Mouse (Mus musculus) liver, embryonic 15.5 days (tissue): ENCODE measurements around the gene Atp5b. TPM values are rescaled to one million over a fixed set of nuclear protein-coding genes. Genes with fewer than 3 reads are reported as not detected.
"Not testable (repeated sequence)": the region's sequence is repeated elsewhere in the genome, so short reads cannot be mapped to it uniquely, and the experiment has no call there.

Source experiments
- ATAC-seq: fragments of 200-750 bp; cut with Nextera tagmentation; 2 replicates; pipeline ENCODE4 v1.8.0; 2017; ENCODE audit warnings: moderate number of reproducible peaks, mild to moderate bottlenecking, moderate library complexity; ENCODE audit not compliant: insufficient read depth
- H3K27ac ChIP-seq: fragments of 300-500 bp; sonication (generic); replicated peaks from 2 replicates; pipeline ENCODE4 v1.5.1; 2015; ENCODE audit warnings: mild to moderate bottlenecking, inconsistent platforms
- H3K27me3 ChIP-seq: fragments of 300-500 bp; sonication (generic); 2 replicates; pipeline ENCODE4 v1.6.1; 2015; ENCODE audit warnings: mild to moderate bottlenecking, inconsistent platforms
- H3K36me3 ChIP-seq: fragments of 300-500 bp; sonication (generic); replicated peaks from 2 replicates; pipeline ENCODE4 v1.6.1; 2015; ENCODE audit warnings: moderate library complexity, mild to moderate bottlenecking, inconsistent platforms
- H3K4me1 ChIP-seq: fragments of 300-500 bp; sonication (generic); replicated peaks from 2 replicates; pipeline ENCODE4 v1.6.1; 2015; ENCODE audit warnings: inconsistent platforms
- H3K4me2 ChIP-seq: fragments of 300-500 bp; sonication (generic); 2 replicates; pipeline ENCODE4 v1.6.1; 2015; ENCODE audit warnings: moderate library complexity, mild to moderate bottlenecking, inconsistent platforms
- H3K4me3 ChIP-seq: fragments of 300-500 bp; sonication (generic); replicated peaks from 2 replicates; pipeline ENCODE4 v1.5.1; 2015; ENCODE audit warnings: mild to moderate bottlenecking, inconsistent platforms
- H3K9ac ChIP-seq: fragments of 300-500 bp; sonication (generic); 2 replicates; pipeline ENCODE4 v1.6.1; 2015; ENCODE audit warnings: moderate library complexity, mild to moderate bottlenecking, inconsistent platforms
- H3K9me3 ChIP-seq: fragments of 300-500 bp; sonication (generic); replicated peaks from 2 replicates; pipeline ENCODE4 v1.6.1; 2016; ENCODE audit warnings: inconsistent platforms
- WGBS: fragments of 180-500 bp; shearing (Covaris S2); methylation state at CpG from one replicate; pipeline ENCODE4 v1.1.7; 2015; ENCODE audit warnings: mixed read lengths; ENCODE audit not compliant: insufficient replicate concordance; 5-methylcytosine and 5-hydroxymethylcytosine counted together
- polyA plus RNA-seq: library from polyadenylated mRNA; unstranded; fragments of >200 nt; fragmentation: Nextera tagmentation; extraction: Ambion mirVana; gene quantifications from 2 replicates; pipeline ENCODE4 v1.2.1, GENCODE M21; 2015

Atp5b gene
- polyA plus RNA-seq, 1 experiment from 2014 or later: 1,834 TPM

DNA sequence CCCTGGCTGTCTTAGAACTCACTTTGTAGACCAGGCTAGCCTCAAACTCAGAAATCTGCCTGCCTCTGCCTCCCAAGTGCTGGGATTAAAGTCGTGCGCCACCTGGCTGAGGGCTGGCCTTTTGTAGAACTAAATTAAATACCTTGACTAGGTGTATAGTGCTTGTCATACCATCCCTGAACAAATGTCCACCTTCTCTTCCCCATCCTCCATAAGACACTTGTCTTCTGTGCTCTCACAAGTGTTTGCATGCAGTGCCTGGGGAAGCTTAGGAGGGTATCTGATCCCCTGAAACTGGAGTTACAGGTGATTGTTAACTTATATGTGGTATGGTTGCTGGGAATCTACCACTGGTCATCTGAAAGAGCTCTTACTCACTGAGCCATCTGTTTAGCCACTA lies 32.7 kb upstream of the Atp5b start:
- no peaks in the 10 kb centered on the region for H3K9me3 ChIP-seq
- H3K36me3 ChIP-seq: peaks cover 62% of the 10 kb centered on the region
- H3K4me3 ChIP-seq: no peak overlapping the region
- no peak overlapping the region for H3K4me2 ChIP-seq
- ATAC-seq: no peak
- WGBS: 80% methylated on average over 2 of the region's 2 CpGs
- no peak overlapping the region for H3K9ac ChIP-seq
- H3K4me1 ChIP-seq: peaks cover 3% of the 10 kb centered on the region; the same call in 1 of the 2 replicates
- H3K27me3 ChIP-seq: no peaks in the 10 kb centered on the region
- no peak overlapping the region for H3K27ac ChIP-seq

DNA sequence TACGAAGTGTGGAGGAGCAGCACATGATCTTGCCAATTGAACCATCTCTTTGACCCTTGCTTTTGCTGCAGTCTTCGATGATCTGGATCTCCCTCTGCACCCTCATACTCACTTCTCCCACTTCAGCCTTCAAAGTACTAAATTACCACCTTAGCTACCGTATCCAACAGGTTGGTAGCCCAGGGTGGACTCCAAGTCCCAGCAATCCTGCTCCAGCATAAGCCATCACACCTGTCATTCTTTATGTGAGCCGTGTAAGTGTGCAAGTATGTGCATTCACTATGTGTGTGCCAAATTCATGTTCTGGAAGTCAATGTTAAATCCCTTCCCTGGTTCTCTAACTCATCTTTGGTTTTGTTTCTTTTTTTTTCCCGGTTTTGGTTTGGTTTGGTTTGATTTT lies 31.5 kb upstream of the Atp5b start:
- ATAC-seq: no peak
- Histone ChIP-seq H3K27me3 (no peaks in the 10 kb centered on the region), H3K9ac (no peak overlapping the region), H3K27ac (no peak overlapping the region), H3K4me3 (no peak overlapping the region), H3K4me1 (no peaks in the 10 kb centered on the region), H3K36me3 (peaks cover 50% of the 10 kb centered on the region), H3K4me2 (no peak overlapping the region), H3K9me3 (no peaks in the 10 kb centered on the region)
- WGBS: 88% methylated on average over 5 of the region's 5 CpGs

DNA sequence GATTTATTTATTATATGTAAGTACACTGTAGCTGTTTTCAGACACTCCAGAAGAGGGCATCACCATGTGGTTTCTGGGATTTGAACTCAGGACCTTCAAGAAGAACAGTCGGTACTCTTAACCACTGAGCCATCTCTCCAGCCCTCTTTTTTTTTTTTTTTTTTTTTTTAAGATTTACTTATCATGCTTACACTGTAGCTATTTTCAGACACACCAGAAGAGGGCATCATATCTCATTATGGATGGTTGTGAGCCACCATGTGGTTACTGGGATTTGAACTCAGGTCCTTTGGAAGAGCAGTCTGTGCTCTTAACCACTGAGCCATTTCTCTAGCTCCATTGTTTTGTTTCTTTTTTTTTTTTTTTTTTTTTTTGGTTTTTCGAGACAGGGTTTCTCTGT lies 30.9 kb upstream of the Atp5b start:
- not testable (repeated sequence) for H3K27me3 ChIP-seq, H3K4me3 ChIP-seq, H3K9ac ChIP-seq, H3K27ac ChIP-seq, H3K9me3 ChIP-seq, H3K4me1 ChIP-seq, ATAC-seq, H3K4me2 ChIP-seq
- 67% methylated on average over 1 of the region's 2 CpGs for WGBS
- H3K36me3 ChIP-seq: peaks cover 44% of the 10 kb centered on the region

- Histone ChIP-seq H3K9me3 (no peaks in the 10 kb centered on the region), H3K27ac (no peak overlapping the region), H3K27me3 (no peaks in the 10 kb centered on the region), H3K36me3 (peaks cover 35% of the 10 kb centered on the region), H3K4me3 (no peak overlapping the region), H3K4me2 (no peak overlapping the region), H3K9ac (no peak overlapping the region), H3K4me1 (peaks cover 7% of the 10 kb centered on the region)
- ATAC-seq: no peak
- WGBS: 88% methylated on average over 8 of the region's 8 CpGs
Observed at GRCm38 (mm10) chr10:128053001-128053400, 30.1 kb upstream of the Atp5b start.

DNA sequence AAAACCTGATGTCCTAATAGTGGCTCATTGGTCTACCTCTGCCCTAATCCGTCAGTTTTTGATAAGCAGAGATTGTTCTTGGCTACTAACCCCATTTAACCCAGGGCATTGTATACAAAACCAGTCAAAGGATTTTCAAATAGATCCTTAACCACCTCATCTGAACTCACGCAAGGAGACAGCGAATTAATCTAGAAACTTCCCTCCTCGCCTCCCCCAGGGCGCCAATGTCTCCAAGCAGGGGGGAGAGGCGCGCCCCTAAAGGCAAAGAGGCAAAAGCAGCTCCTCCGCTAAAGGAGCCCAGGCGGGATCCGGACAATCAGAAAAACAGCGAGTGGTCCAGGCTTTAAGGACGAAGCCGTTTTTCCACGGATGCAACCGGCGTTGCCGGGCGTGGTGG lies 24.9 kb upstream of the Atp5b start:
- Histone ChIP-seq H3K9ac (peak overlapping the region; percentile 98), H3K27ac (peak overlapping the region; percentile 99), H3K4me1 (peaks cover 42% of the 10 kb centered on the region), H3K4me3 (peak overlapping the region; percentile 98), H3K9me3 (no peaks in the 10 kb centered on the region), H3K4me2 (peak overlapping the region; percentile 97), H3K36me3 (peaks cover 10% of the 10 kb centered on the region; the same call in 1 of the 2 replicates), H3K27me3 (no peaks in the 10 kb centered on the region)
- WGBS: under 1% methylated on average over 18 of the region's 18 CpGs
- ATAC-seq: no peak

DNA sequence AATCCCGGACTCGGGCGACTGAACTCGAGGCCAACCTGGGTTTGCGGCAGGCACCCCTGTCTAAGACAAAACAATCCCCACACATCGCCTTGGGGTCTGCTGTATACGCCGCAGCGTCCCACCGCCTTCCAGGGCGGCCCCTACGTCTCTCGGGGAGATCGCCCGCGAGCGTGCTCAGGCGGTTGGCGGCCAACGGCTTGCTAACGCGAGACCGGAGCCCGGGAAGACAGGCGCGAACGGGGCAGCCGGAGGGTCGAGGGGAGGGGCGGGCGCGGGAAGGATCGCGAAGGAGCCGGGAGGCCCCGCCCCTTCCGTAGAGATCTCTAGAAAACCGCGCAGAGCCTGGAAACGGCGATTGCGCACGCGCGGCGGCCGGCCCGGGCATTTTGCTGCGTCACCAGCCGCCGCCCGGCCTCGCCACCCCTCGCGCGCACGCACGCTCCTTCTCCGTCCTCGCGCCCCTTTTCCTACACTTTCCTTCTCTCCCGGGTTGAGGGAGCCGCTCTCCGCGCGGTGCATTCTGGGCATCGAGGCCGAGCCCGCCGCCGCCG lies 24.4 kb upstream of the Atp5b start, which contains the start of gene Ptges3:
Ptges3 (plus strand) TSS at position 354 of the 551 bp plus-strand sequence.
- Histone ChIP-seq H3K9me3 (no peaks in the 10 kb centered on the region), H3K27ac (peak within 1 kb of the TSS; percentile 99), H3K4me2 (peak within 1 kb of the TSS; percentile 97), H3K4me3 (peak within 1 kb of the TSS; percentile 98), H3K9ac (peak within 1 kb of the TSS; percentile 98), H3K36me3 (peaks cover 13% of the 10 kb centered on the region), H3K4me1 (peaks cover 47% of the 10 kb centered on the region), H3K27me3 (no peaks in the 10 kb centered on the region)
- whole genome bisulfite sequencing: 1% methylated on average over 62 of the region's 72 CpGs
- ATAC-seq: peak; percentile 87

DNA sequence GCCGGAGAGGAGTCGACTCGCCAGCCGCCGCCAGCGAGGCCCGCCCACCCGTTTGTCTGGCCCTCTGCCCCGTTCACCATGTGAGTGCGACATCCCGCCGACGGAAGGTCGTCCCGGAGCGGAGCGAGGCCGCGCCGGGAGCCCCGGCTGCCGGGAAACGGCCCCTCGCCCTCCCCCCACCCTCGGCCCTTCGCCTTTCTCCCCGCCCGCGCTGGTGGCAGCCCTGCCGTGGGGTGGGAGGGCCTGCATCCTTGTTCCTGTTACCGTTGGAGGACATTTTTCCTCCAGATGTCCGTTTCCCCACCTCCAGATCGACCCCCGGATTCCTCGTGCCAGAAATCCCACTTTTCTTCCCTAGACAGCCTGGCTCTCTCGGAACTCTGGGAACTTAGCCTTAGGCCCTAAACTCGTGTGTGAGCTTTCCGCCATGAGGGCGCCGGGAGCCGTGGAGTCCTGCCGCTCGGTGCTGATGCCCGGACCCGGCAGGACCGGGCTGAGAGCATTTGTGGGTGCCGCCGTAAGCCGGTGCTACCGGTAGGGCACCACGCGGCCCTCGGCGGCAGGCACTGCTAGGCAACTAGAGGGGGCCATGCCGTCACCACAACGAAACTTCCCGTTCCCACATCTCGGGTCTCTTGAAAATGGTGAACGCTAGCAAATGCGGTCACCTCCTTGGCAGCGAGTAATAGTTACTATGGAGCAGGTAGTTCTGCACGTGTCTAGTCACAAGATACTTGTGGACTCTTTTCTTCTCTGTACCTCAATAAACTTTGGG lies 23.7 kb upstream of the Atp5b start:
- peak; percentile 51 for ATAC-seq
- WGBS: under 1% methylated on average over 61 of the region's 62 CpGs
- Histone ChIP-seq H3K27me3 (no peaks in the 10 kb centered on the region), H3K4me3 (peak overlapping the region; percentile 98), H3K9me3 (no peaks in the 10 kb centered on the region), H3K36me3 (peaks cover 19% of the 10 kb centered on the region), H3K9ac (peak overlapping the region; percentile 98), H3K4me2 (peak overlapping the region; percentile 97), H3K27ac (peak overlapping the region; percentile 99), H3K4me1 (peaks cover 52% of the 10 kb centered on the region)

GRCm38 (mm10) chr10:128061109-128061508 lies 22.0 kb upstream of the Atp5b start:
- ATAC-seq: no peak
- Histone ChIP-seq H3K27me3 (no peaks in the 10 kb centered on the region), H3K9ac (peak overlapping the region; percentile 98), H3K9me3 (no peaks in the 10 kb centered on the region), H3K4me2 (peak overlapping the region; percentile 97), H3K4me1 (peaks cover 60% of the 10 kb centered on the region), H3K4me3 (peak overlapping the region; percentile 98), H3K36me3 (peaks cover 34% of the 10 kb centered on the region), H3K27ac (peak overlapping the region; percentile 64)
- 41% methylated on average over 5 of the region's 5 CpGs for WGBS

DNA sequence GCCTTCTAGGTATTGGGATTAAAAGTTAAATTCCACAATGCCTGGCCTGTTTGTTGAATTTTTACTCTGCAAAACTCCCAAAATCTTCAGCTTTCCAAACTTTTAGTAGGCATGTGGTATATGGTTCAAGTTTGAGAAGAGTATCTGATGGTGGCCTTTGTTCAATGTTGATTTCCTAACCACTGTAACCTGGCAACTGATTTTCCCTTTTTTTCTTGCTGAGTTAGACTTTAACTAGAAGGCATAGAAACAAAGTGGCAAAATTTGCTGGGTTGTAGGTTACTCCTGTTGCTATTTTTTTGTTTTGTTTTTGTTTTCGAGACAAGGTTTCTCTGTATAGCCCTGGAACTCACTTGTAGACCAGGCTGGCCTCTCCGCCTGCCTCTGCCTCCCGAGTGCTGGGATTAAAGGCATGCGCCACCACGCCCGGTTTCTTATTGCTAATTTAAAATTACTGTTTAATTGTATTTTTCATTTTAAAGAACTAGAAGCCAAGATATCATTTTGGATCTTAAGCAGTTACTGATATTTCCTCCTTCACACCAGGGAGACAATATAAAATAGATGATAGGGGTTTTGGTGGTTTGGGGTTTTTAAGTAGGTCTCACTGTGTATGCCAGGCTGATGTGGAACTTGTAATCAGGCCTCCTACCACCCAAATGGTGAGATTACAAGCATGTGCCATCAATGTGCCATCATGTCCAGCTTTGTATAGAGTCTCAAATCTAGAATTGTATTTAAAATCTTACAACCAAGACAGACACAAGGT lies 20.7 kb upstream of the Atp5b start:
- no peak overlapping the region for H3K27ac ChIP-seq
- no peak overlapping the region; the same call in 1 of the 2 replicates for H3K4me3 ChIP-seq
- peaks cover 64% of the 10 kb centered on the region for H3K4me1 ChIP-seq
- 74% methylated on average over 6 of the region's 6 CpGs for WGBS
- no peaks in the 10 kb centered on the region for H3K9me3 ChIP-seq
- peaks cover 40% of the 10 kb centered on the region for H3K36me3 ChIP-seq
- H3K27me3 ChIP-seq: no peaks in the 10 kb centered on the region
- H3K9ac ChIP-seq: no peak overlapping the region
- no peak for ATAC-seq
- H3K4me2 ChIP-seq: peak overlapping the region; percentile 47

DNA sequence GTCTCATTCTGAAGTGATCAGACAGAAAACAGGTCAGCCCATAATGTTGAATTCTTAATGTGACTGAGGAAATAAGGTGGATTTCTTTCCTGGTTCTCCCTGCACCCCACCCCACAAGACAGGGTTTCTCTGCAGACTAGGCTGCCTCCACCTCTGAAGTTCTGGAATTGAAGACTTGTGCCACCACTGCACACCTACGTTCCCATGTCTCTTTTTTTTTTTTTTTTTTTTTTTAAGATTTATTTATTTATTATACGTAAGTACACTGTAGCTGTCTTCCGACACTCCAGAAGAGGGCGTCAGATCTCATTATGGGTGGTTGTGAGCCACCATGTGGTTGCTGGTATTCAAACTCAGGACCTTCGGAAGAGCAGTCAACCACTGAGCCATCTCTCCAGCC lies 17.0 kb upstream of the Atp5b start:
- Histone ChIP-seq H3K9me3 (no peaks in the 10 kb centered on the region), H3K27me3 (no peaks in the 10 kb centered on the region), H3K36me3 (peaks cover 66% of the 10 kb centered on the region), H3K4me3 (no peak overlapping the region), H3K4me2 (no peak overlapping the region), H3K4me1 (peaks cover 59% of the 10 kb centered on the region), H3K27ac (no peak overlapping the region), H3K9ac (no peak overlapping the region)
- 80% methylated on average over 5 of the region's 5 CpGs for WGBS
- ATAC-seq: no peak

- Histone ChIP-seq H3K4me2 (0 out of 2 replicates have a peak overlapping the region, but pooled peaks have one; percentile 4), H3K27ac (peak overlapping the region; percentile 60), H3K4me1 (peaks cover 29% of the 10 kb centered on the region), H3K4me3 (no peak overlapping the region), H3K9ac (no peak overlapping the region), H3K36me3 (peaks cover 80% of the 10 kb centered on the region), H3K27me3 (no peaks in the 10 kb centered on the region), H3K9me3 (no peaks in the 10 kb centered on the region)
- WGBS: 48% methylated on average over 4 of the region's 4 CpGs
- no peak for ATAC-seq
Observed at GRCm38 (mm10) chr10:128069201-128069600, 13.9 kb upstream of the Atp5b start.
